Mouse (Mus musculus) duodenum, adult 2 months (tissue): ENCODE results near the gene BC061237. TPM values are rescaled to one million over a fixed set of nuclear protein-coding genes. Genes with fewer than 3 reads are reported as not detected.

Experiments used
- polyA plus RNA-seq: library from polyadenylated mRNA; depleted of rRNA; stranded (reverse); fragments of >200 nt; gene quantifications from 2 replicates; pipeline ENCODE4 v1.2.3, GENCODE M21; 2012; ENCODE audit warnings: low replicate concordance; rRNA removed

BC061237 gene
- not detected in 2 replicates for polyA plus RNA-seq

DNA sequence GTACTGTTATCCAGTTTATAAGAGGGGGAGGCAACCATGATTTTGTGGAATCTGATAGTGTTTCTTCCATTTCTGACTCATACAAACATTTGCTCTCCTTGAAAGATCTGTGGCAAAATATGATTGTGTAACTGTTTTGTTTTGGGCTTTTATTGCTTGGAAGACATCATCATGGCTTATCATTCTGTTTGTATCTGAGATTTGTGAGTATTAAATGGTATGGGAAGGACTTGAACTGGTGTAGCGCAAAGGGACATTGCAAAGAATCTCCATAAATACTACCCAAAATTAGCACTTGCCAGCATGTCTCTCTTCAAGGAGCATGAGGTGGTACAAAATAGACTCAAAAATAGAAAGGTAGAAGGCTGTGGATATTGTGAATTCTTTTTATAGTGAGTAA is at the start of gene BC061237:
TSS of gene BC061237 (plus strand) at position 301 of the 400 bp plus-strand sequence.

DNA sequence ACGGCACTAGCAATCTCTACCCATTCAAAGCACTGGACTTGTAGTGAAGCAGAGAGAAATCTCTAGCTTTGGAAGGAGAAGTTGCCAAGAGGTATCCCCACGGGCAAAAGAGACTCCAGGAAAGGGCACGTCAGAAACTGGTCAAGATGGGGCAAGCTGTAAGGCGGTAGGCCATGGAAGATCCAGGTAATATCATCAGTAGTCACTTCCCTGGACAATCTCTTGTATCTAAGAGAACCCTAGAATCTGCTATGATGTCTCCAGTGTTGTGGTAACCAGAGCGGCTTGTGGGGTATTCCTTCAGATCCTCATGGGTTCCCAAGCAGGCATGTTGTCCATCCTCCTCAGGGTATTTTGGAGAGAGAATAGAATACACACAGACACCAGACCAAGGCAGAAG is 25.7 kb downstream of the BC061237 start, which contains the start of gene Gm17093:
TSS of gene Gm17093 (plus strand) at position 301 of the 400 bp plus-strand sequence.

Other genes with a start within 250 kb of the BC061237 start
- gene Gm8220, start 206.9 kb upstream of the BC061237 start, polyA plus RNA-seq, result not detected in 2 replicates
- gene Gm5930, start 153.9 kb upstream of the BC061237 start, polyA plus RNA-seq, result not detected in 2 replicates
- not detected in 2 replicates for gene Gm8229, start 127.1 kb upstream of the BC061237 start, polyA plus RNA-seq
- gene Gm3371, start 81.8 kb upstream of the BC061237 start, polyA plus RNA-seq, result not detected in 2 replicates
- not detected in 2 replicates for gene Gm8232, start 58.8 kb upstream of the BC061237 start, polyA plus RNA-seq
- not detected in 2 replicates for gene Gm17093, start 25.8 kb downstream of the BC061237 start, polyA plus RNA-seq
- gene Gm8247, start 90.7 kb downstream of the BC061237 start, polyA plus RNA-seq, result not detected in 2 replicates
- not detected in 2 replicates for gene Gm5624, start 135.5 kb downstream of the BC061237 start, polyA plus RNA-seq
- gene Gm8257, start 214.0 kb downstream of the BC061237 start, polyA plus RNA-seq, result not detected in 2 replicates